Mouse (Mus musculus) myocyte (in vitro differentiated cells): ENCODE measurements around the gene Gpr143. TPM values are rescaled to one million over a fixed set of nuclear protein-coding genes. Genes with fewer than 3 reads are reported as not detected.

ENCODE experiments used
- H3K27me3 ChIP-seq: one replicate; pipeline ENCODE4 v1.6.1; 2011; ENCODE audit not compliant: control insufficient read depth, insufficient read depth, insufficient read length
- H3K36me3 ChIP-seq: one replicate; pipeline ENCODE4 v1.6.1; 2011; ENCODE audit not compliant: control insufficient read depth, insufficient read depth
- H3K4me2 ChIP-seq: one replicate; pipeline ENCODE4 v1.6.1; 2011; ENCODE audit warnings: low read depth, control low read depth
- H3K4me3 ChIP-seq: one replicate; pipeline ENCODE4 v1.5.1; 2011; ENCODE audit warnings: mild to moderate bottlenecking, control low read depth, moderate library complexity
- H3K79me2 ChIP-seq: one replicate; pipeline ENCODE4 v1.6.1; 2011; ENCODE audit not compliant: control insufficient read depth, insufficient read depth
- H3ac ChIP-seq: one replicate; pipeline ENCODE4 v1.6.1; 2011; ENCODE audit not compliant: control insufficient read depth, insufficient read length
- CEBPB ChIP-seq: IDR thresholded peaks from 2 replicates; pipeline ENCODE4 v1.6.1; 2011; ENCODE audit warnings: mild to moderate bottlenecking, moderate library complexity; ENCODE audit not compliant: poor library complexity, insufficient read depth, severe bottlenecking
- E2F4 ChIP-seq: IDR thresholded peaks from one replicate; pipeline ENCODE4 v1.6.1; 2011; ENCODE audit warnings: mild to moderate bottlenecking, control low read depth, moderate library complexity; ENCODE audit not compliant: insufficient read depth
- MAX ChIP-seq: IDR thresholded peaks from one replicate; pipeline ENCODE4 v1.6.1; 2011; ENCODE audit warnings: low read depth, mild to moderate bottlenecking, control low read depth
- MYOD1 ChIP-seq, 3 experiments: IDR thresholded peaks; one replicate each; pipeline ENCODE4 v1.6.1; 2011; ENCODE audit warnings: control low read depth in 2 of 3, low read depth in 2 of 3, mild to moderate bottlenecking in 2 of 3, moderate library complexity in 1 of 3; ENCODE audit not compliant: insufficient read length in 2 of 3, control insufficient read depth in 1 of 3
- MYOG ChIP-seq, 3 experiments: IDR thresholded peaks; one replicate each; pipeline ENCODE4 v1.6.1; 2011; ENCODE audit warnings: control low read depth in 2 of 3, low read depth in 2 of 3, mild to moderate bottlenecking in 2 of 3; ENCODE audit not compliant: insufficient read length in 2 of 3, control insufficient read depth in 1 of 3, insufficient read depth in 1 of 3
- POLR2A ChIP-seq: IDR thresholded peaks from one replicate; pipeline ENCODE4 v1.6.1; 2011; ENCODE audit warnings: low read depth, mild to moderate bottlenecking, control low read depth, moderate library complexity; ENCODE audit not compliant: insufficient read length
- POLR2AphosphoS2 ChIP-seq: IDR thresholded peaks from one replicate; pipeline ENCODE4 v1.6.1; 2011; ENCODE audit warnings: low read depth, control low read depth; ENCODE audit not compliant: insufficient read length
- REST ChIP-seq: IDR thresholded peaks from one replicate; pipeline ENCODE4 v1.6.1; 2011; ENCODE audit warnings: mild to moderate bottlenecking, control low read depth, moderate library complexity; ENCODE audit not compliant: insufficient read depth, insufficient read length
- SRF ChIP-seq: IDR thresholded peaks from one replicate; pipeline ENCODE4 v1.6.1; 2011; ENCODE audit warnings: low read depth; ENCODE audit not compliant: control insufficient read depth, insufficient read length
- TCF12 ChIP-seq: IDR thresholded peaks from one replicate; pipeline ENCODE4 v1.6.1; 2011; ENCODE audit warnings: mild to moderate bottlenecking, control low read depth; ENCODE audit not compliant: poor library complexity, insufficient read depth, severe bottlenecking
- TCF3 ChIP-seq: IDR thresholded peaks from one replicate; pipeline ENCODE4 v1.6.1; 2011; ENCODE audit warnings: low read depth, control low read depth; ENCODE audit not compliant: insufficient read length
- USF1 ChIP-seq: IDR thresholded peaks from one replicate; pipeline ENCODE4 v1.6.1; 2011; ENCODE audit warnings: low read depth, mild to moderate bottlenecking, control low read depth, moderate library complexity
- polyA plus RNA-seq: library from polyadenylated mRNA; unstranded; fragments of >200 nt; fragmentation: generic; extraction: Trizol; gene quantifications from one replicate; pipeline ENCODE4 v1.2.1, GENCODE M21; 2012; ENCODE audit warnings: missing spikeins

Gpr143 gene
- polyA plus RNA-seq = 0.07 TPM

- Histone ChIP-seq H3K27me3 (no peaks in the 10 kb centered on the region), H3K4me3 (no peak within 1 kb of the TSS), H3ac (no peak within 1 kb of the TSS), H3K4me2 (no peak within 1 kb of the TSS), H3K36me3 (no peaks in the 10 kb centered on the region), H3K79me2 (no peaks in the 10 kb centered on the region)
- no peak for TF ChIP-seq MYOG (IDR thresholded peaks at IDR 0.05; ENCODE audit: control insufficient read depth in 1 of 3, insufficient read depth in 1 of 3, insufficient read length in 2 of 3, low read depth in 2 of 3)
Observed at GRCm38 (mm10) chrX:152781720-152782403, at the start of gene Gpr143. Gene Gpr143 (plus strand): TSS chrX:152781921.

GRCm38 (mm10) chrX:152735283-152735682, 46.4 kb upstream of the Gpr143 start:
- no peaks in the 10 kb centered on the region for H3K27me3 ChIP-seq
- H3K4me3 ChIP-seq = no peak overlapping the region
- H3K4me2 ChIP-seq = no peak overlapping the region
- no peak overlapping the region for H3ac ChIP-seq
- TF ChIP-seq CEBPB (no peak), TCF12 (no peak), USF1 (no peak), MAX (no peak), MYOG (IDR thresholded peaks at IDR 0.05; ENCODE audit: control insufficient read depth in 1 of 3, insufficient read depth in 1 of 3, insufficient read length in 2 of 3, low read depth in 2 of 3) (no peak), TCF3 (no peak)
- H3K36me3 ChIP-seq = no peaks in the 10 kb centered on the region
- H3K79me2 ChIP-seq = no peaks in the 10 kb centered on the region

- Histone ChIP-seq H3K4me3 (no peak overlapping the region), H3K27me3 (no peaks in the 10 kb centered on the region), H3K79me2 (no peaks in the 10 kb centered on the region), H3ac (no peak overlapping the region), H3K4me2 (no peak overlapping the region), H3K36me3 (no peaks in the 10 kb centered on the region)
- TF ChIP-seq CEBPB (no peak), E2F4 (no peak), MAX (no peak), USF1 (no peak), TCF3 (no peak), POLR2AphosphoS2 (no peak), REST (no peak), POLR2A (no peak), MYOD1 (IDR thresholded peaks at IDR 0.05; ENCODE audit: control insufficient read depth in 1 of 3, insufficient read length in 2 of 3, low read depth in 2 of 3) (no peak), SRF (no peak), TCF12 (no peak)
Observed at GRCm38 (mm10) chrX:152738191-152738590, 43.5 kb upstream of the Gpr143 start.

GRCm38 (mm10) chrX:152738759-152739368, 42.9 kb upstream of the Gpr143 start:
- no peak overlapping the region for H3K4me3 ChIP-seq
- no peak overlapping the region for H3K4me2 ChIP-seq
- TF ChIP-seq POLR2A = no peak
- TF ChIP-seq REST = no peak
- no peak for TF ChIP-seq TCF12
- TF ChIP-seq SRF = no peak
- TF ChIP-seq USF1 = no peak
- no peak for TF ChIP-seq CEBPB
- TF ChIP-seq MYOG (IDR thresholded peaks at IDR 0.05; ENCODE audit: control insufficient read depth in 1 of 3, insufficient read depth in 1 of 3, insufficient read length in 2 of 3, low read depth in 2 of 3) = no peak
- TF ChIP-seq E2F4 = no peak
- no peak for TF ChIP-seq MYOD1 (IDR thresholded peaks at IDR 0.05; ENCODE audit: control insufficient read depth in 1 of 3, insufficient read length in 2 of 3, low read depth in 2 of 3)
- TF ChIP-seq MAX = no peak
- TF ChIP-seq POLR2AphosphoS2 = no peak
- TF ChIP-seq TCF3 = no peak
- H3K79me2 ChIP-seq = no peaks in the 10 kb centered on the region
- H3K27me3 ChIP-seq = no peaks in the 10 kb centered on the region
- H3ac ChIP-seq = no peak overlapping the region
- H3K36me3 ChIP-seq = no peaks in the 10 kb centered on the region

GRCm38 (mm10) chrX:152743642-152744041, 38.1 kb upstream of the Gpr143 start:
- no peaks in the 10 kb centered on the region for H3K36me3 ChIP-seq
- TF ChIP-seq POLR2AphosphoS2 = no peak
- H3K4me3 ChIP-seq = no peak overlapping the region
- H3K27me3 ChIP-seq = no peaks in the 10 kb centered on the region
- H3ac ChIP-seq = no peak overlapping the region
- H3K4me2 ChIP-seq = no peak overlapping the region
- H3K79me2 ChIP-seq = no peaks in the 10 kb centered on the region
